Mouse (Mus musculus) spleen, adult 2 months (tissue): ENCODE data around the gene Tcap.

ENCODE experiments used
- CTCF ChIP-seq: fragments of 200-500 bp; IDR thresholded peaks from 2 replicates; pipeline ENCODE4 v1.5.1; 2011; ENCODE audit warnings: mild to moderate bottlenecking, inconsistent platforms; ENCODE audit not compliant: insufficient read depth, insufficient read length, insufficient replicate concordance; ENCODE audit errors: extremely low read depth
- POLR2A ChIP-seq: fragments of 200-500 bp; IDR thresholded peaks from 2 replicates; pipeline ENCODE4 v1.6.1; 2011; ENCODE audit warnings: low read depth, low read length, inconsistent platforms

DNA sequence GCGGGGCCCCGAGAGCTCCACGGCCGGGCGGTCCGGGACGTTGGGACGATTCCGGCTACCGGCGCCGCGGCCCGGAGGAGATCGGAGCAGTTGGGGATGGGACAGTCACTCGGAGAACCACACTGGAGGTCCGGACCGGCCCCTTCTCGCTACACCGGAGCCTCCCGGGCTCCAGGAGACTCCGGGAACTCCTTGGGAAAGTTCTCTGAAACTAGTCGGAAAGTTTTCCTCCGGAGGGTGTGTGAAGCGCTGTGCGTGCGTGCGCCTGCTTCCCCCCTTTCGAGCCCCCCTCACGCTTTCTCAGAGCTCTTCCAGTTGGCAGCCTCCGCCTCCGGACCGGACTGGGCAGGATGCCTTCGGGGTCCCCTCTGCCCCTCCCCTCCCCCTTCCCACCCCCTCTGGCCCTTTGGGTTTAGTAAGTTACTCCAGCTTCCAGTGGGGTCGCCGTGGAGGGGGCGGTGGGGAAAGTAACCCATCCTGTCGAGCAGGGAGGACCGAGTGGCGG lies 29.2 kb downstream of the Tcap start:
- TF ChIP-seq CTCF, result no peak
- no peak for TF ChIP-seq POLR2A
